Mouse (Mus musculus): ENCODE data around the gene Gja5.

- TF ChIP-seq POLR2A (IDR thresholded peaks at IDR 0.05; ENCODE audit: extremely low read depth, insufficient read depth, low read length) (no peak), CTCF (IDR thresholded peaks at IDR 0.05; ENCODE audit: low read depth, low read length) (no peak)
Measured at GRCm38 (mm10) chr3:97104696-97105430, 200.4 kb downstream of the Gja5 start.

Data from liver, adult 2 months (tissue).